Mouse (Mus musculus) retina, embryonic 14.5 days (tissue): ENCODE results near the gene Ngrn.

Experiments used
- DNase-seq: peaks from one replicate; pipeline ENCODE4 v3.0.0-alpha.2; 2015; ENCODE audit warnings: low spot score

Ngrn gene

GRCm38 (mm10) chr7:80261372-80261990 is 466 bp downstream of the Ngrn start:
- no peak for DNase-seq

- no peak for DNase-seq
These were observed 3.6 kb downstream of the Ngrn start for GRCm38 (mm10) chr7:80264606-80265005.

- DNase-seq = no peak
These were observed 6.7 kb downstream of the Ngrn start for GRCm38 (mm10) chr7:80267764-80268163.

GRCm38 (mm10) chr7:80268897-80269750 is 8.1 kb downstream of the Ngrn start, which contains the start of gene Vps33b:
Vps33b (plus strand) TSS chr7:80269649.
- DNase-seq = peak; percentile 94

- no peak for DNase-seq
These were observed 8.8 kb downstream of the Ngrn start for GRCm38 (mm10) chr7:80269751-80270255.

- DNase-seq = no peak
These were observed 12.4 kb downstream of the Ngrn start for GRCm38 (mm10) chr7:80273456-80273855.

GRCm38 (mm10) chr7:80276374-80276773 is 15.4 kb downstream of the Ngrn start:
- DNase-seq = no peak

- no peak for DNase-seq
These were observed 19.0 kb downstream of the Ngrn start for GRCm38 (mm10) chr7:80280032-80280431.

- DNase-seq = no peak
These were observed 20.0 kb downstream of the Ngrn start for GRCm38 (mm10) chr7:80280998-80281397.

GRCm38 (mm10) chr7:80281646-80282045 is 20.6 kb downstream of the Ngrn start:
- no peak for DNase-seq

- DNase-seq = no peak
These were observed 22.4 kb downstream of the Ngrn start for GRCm38 (mm10) chr7:80283226-80283918.

GRCm38 (mm10) chr7:80284391-80284790 is 23.4 kb downstream of the Ngrn start:
- DNase-seq = no peak

GRCm38 (mm10) chr7:80285725-80286124 is 24.7 kb downstream of the Ngrn start:
- no peak for DNase-seq

GRCm38 (mm10) chr7:80287736-80288135 is 26.7 kb downstream of the Ngrn start:
- no peak for DNase-seq

- peak; percentile 99 for DNase-seq
These were observed 33.2 kb downstream of the Ngrn start, which contains the start of gene Prc1 for GRCm38 (mm10) chr7:80294062-80294763. Prc1 (plus strand) TSS chr7:80294450.

- no peak for DNase-seq
These were observed 34.0 kb downstream of the Ngrn start for GRCm38 (mm10) chr7:80294764-80295648.

- DNase-seq = no peak
These were observed 35.4 kb downstream of the Ngrn start for GRCm38 (mm10) chr7:80296462-80296861.

- no peak for DNase-seq
These were observed 36.0 kb downstream of the Ngrn start for GRCm38 (mm10) chr7:80297041-80297440.

- DNase-seq = no peak
These were observed 37.7 kb downstream of the Ngrn start for GRCm38 (mm10) chr7:80298754-80299153.

- DNase-seq = no peak
These were observed 38.6 kb downstream of the Ngrn start for GRCm38 (mm10) chr7:80299568-80299967.

- DNase-seq = no peak
These were observed 40.5 kb downstream of the Ngrn start for GRCm38 (mm10) chr7:80301522-80301921.
